Mouse (Mus musculus): ENCODE measurements at regions not wholly inside any gene's neighbourhood (a gene's known extent, or its start where the extent isn't known, plus 50 kb on each side); places are given as distances from the start of the nearest gene placed in this dataset.

DNA sequence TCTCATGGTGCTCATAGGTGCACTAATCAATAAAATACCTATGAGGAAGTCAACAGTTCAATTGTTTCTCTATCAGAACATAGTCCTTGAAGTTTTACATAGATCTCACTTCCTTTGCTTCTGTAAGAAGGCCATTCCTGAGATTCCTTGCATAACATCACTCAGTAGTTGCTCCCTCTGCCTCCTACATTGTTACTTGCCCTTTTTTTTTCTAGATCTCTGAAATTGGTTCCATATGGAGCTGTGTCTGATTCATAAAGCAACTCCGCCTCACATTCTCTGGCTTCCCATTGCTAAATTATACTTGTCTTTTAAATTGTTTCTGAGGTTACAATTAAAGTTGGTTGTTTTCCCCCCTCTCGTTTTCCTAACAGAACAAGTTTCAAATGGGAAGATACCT, 1000.7 kb downstream of the Ttll7 start:
- TF ChIP-seq CTCF (IDR thresholded peaks at IDR 0.05; ENCODE audit: control insufficient read depth, insufficient read depth, insufficient read length) (no peak), USF1 (IDR thresholded peaks at IDR 0.05; ENCODE audit: low read depth) (no peak)
